Mouse (Mus musculus): Measurements from ENCODE around the gene Flt4. TPM values are rescaled to one million over a fixed set of nuclear protein-coding genes. Genes with fewer than 3 reads are reported as not detected.

Gene Flt4
- total RNA-seq, 2 experiments from 2014 or later, result 1.9 to 2.5 TPM

DNA sequence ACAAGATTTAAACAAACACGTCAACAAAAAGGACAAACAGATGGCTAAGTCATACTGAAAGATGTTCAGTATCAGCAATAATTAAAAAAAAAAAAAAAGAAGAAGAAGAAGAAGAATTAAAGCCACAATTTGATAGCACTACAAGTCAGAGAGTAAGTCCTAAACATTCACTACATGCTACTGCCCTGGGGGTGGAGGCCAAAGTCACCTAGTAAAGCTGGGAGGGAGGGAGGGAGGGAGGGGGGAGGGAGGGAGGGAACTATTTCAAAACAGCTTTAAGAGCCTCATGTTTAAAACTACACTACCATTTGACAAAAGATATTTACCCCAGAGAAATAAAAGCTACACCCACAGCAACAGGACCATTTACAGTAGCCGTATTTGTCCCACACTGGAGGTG is 86.6 kb downstream of the Flt4 start:
- DNase-seq (ENCODE audit: extremely low spot score in 1 of 2, low spot score in 1 of 2), result no peak

DNA sequence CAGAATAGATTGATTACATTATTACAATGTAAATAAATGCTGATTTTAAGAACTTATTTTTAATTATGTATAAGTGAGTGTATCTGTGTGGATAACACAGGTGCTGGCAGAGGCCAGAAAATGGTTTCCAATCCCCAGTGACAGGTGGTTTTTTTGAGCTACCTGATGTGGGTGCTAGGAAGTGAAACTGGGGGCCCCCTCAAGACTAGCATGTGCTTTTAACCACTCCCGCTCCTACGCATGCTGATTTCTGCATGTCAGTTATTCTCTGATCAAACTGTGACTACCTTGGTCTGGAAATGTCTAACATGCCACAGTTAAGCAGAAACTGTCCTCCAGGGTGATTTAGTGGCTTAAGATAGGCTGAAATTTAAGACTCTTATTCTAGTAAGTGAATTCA is 87.4 kb downstream of the Flt4 start:
- no peak for DNase-seq (ENCODE audit: extremely low spot score in 1 of 2, low spot score in 1 of 2)

DNA sequence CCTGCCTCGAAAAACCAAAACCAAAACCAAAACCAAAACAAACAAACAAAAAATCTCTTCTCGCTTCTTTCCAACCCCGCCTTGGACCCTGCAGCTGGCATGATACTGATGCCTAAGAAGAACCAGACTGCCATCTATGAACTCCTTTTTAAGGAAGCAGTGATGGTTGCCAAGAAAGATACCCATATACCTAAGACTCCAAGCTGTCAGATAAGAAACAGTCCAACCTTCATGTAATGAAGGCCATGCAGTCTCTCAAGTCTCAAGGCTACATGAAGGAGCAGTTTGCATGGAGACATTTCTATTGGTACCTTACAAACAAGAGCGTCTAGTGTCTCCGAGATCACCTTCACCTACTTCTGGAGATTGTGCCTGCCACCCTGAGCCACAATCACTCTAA is 88.7 kb downstream of the Flt4 start:
- DNase-seq (ENCODE audit: extremely low spot score in 1 of 2, low spot score in 1 of 2), result no peak

DNA sequence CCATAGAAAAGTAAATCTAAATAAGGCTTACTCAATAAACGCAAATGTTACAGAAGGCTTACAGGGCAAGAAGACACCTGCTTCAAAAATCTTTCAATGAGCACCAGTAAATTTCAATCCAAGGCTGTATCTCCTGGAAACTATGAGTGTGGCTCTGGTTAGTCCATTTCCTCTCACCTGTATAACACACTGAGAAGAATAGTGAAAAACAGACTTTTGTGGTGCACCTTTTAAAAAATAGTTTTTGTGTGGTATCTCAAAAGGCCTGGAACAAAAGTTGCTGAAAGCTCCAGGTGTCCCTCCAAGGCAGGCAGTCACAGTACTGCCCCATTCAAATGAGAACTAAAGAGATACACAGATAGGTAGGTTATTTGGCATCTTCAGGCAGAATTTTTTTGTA is 90.0 kb downstream of the Flt4 start:
- no peak for DNase-seq (ENCODE audit: extremely low spot score in 1 of 2, low spot score in 1 of 2)

DNA sequence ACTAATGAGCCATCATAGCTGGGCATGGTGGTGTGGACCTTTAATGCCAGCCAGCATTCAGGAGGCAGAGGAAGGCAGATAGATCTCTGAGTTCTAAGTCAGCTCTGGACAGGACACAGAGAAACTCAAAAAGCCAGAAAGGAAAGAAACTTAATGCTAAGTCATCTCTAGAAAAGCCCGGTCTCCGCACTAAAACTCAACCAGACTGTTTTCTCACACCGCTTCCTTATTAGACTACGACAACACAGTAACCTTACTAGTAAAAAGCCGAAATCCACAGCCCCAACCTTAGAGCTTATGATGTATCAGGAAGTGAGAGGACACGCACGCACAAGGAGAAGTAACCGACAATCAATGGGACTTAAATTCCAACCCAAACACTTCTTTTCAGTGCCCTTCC is 93.0 kb downstream of the Flt4 start:
- DNase-seq (ENCODE audit: extremely low spot score in 1 of 2, low spot score in 1 of 2), result no peak

Other genes starting within 250 kb of the Flt4 start
- not detected for gene Olfr1389, start 186.2 kb upstream of the Flt4 start, total RNA-seq (2021)
- under 1 TPM; 0.42 to 0.59 TPM for gene Olfr1388, start 172.6 kb upstream of the Flt4 start, total RNA-seq (2021)
- not detected for gene Olfr1387, start 153.9 kb upstream of the Flt4 start, total RNA-seq (2021)
- not detected for gene Olfr1386, start 144.2 kb upstream of the Flt4 start, total RNA-seq (2021)
- gene Olfr1385, start 120.2 kb upstream of the Flt4 start, total RNA-seq (2021), result not detected
- not detected for gene Olfr1384, start 102.5 kb upstream of the Flt4 start, total RNA-seq (2021)
- under 1 TPM in 1 of 2 experiments, not detected in 1; 0.40 TPM for gene Olfr1383, start 89.6 kb upstream of the Flt4 start, total RNA-seq (2021)
- not detected for gene Olfr1382, start 81.0 kb upstream of the Flt4 start, total RNA-seq (2021)
- not detected for gene Olfr1381, start 65.8 kb upstream of the Flt4 start, total RNA-seq (2021)
- gene Olfr1380, start 52.4 kb upstream of the Flt4 start, total RNA-seq (2021), result not detected
- under 1 TPM in 1 of 2 experiments, not detected in 1; 0.84 TPM for gene Scgb3a1, start 54.3 kb downstream of the Flt4 start, total RNA-seq (2021)
- gene Cnot6, start 103.5 kb downstream of the Flt4 start, total RNA-seq (2021), result 10 to 100 TPM; 43.4 to 43.6 TPM
- 1 to 10 TPM; 4.2 to 5.6 TPM for gene Gfpt2, start 184.9 kb downstream of the Flt4 start, total RNA-seq (2021)
- gene Mapk9, start 237.5 kb downstream of the Flt4 start, total RNA-seq (2021), result 100 to 1,000 TPM; 138 to 149 TPM

Measured in layer of hippocampus, postnatal 25 days (tissue).